Mouse (Mus musculus): ENCODE data around the gene Tsc22d3. TPM values are rescaled to one million over a fixed set of nuclear protein-coding genes. Genes with fewer than 3 reads are reported as not detected.
"Not testable (repeated sequence)": the region's sequence is repeated elsewhere in the genome, so short reads cannot be mapped to it uniquely, and the experiment has no call there.

Tsc22d3 gene
- polyA plus RNA-seq, 1 experiment from 2014 or later, result 131 TPM

DNA sequence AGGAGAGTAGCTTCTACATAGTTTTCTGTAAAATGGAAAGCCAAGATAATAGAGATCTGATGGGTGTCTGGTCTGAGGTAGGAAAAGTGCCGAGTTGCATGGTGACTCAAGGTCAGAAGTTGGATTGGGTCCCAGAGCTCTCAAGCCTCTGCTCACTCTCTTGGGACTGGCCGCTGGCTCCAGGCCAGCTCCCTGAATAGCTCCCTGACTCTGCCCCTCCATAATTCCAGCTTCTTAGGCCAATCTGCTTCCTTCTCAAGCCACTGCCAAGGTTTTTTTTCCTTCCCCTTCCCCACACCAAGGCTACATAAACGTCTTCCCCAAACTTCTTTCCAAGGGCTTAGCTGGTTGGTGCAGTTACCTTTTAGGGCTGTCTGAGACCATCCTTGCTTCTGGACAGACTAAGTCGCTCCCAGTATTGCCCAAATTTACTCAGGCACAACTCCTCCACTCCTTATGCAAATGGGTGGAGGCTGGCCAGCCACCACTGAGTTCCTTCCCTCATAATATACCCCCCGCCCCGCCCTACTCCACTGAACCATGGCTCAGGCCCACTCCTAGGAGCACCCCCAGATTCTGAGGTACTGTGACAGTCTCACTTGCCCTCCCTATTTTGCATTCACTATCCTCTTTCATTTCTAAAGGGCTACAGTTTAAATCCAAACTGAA, 42.1 kb downstream of the Tsc22d3 start:
- Histone ChIP-seq H3K4me1 (no peaks in the 10 kb centered on the region), H3K9ac (no peak overlapping the region), H3K27me3 (peaks cover 25% of the 10 kb centered on the region), H3K36me3 (no peaks in the 10 kb centered on the region), H3K4me2 (no peak overlapping the region), H3K27ac (no peak overlapping the region), H3K9me3 (no peaks in the 10 kb centered on the region), H3K4me3 (no peak overlapping the region)
- ATAC-seq (ENCODE audit: insufficient number of reproducible peaks, low FRiP score, low TSS enrichment, low read depth), result no peak
- 66% methylated on average over 6 of the region's 6 CpGs for WGBS

DNA sequence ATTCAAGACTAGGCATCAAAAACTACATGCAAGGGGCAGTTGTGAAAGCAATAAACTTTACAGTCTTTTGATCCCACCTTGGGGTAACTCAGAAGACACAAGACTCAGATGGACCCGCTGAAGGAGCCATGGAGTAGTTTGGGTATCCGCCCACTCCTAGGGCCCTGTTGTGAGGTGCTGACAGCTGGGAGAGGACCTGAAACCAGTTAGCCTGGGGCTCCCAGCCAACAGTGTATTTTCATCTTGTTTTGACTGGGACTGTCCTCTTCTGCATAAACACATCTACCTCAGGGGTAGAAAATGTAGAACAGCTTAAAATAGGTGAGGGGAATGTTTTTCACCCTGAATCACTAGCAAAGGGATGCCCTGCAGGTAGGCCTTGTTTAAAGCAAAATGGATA, 44.5 kb downstream of the Tsc22d3 start:
- H3K9ac ChIP-seq, result no peak overlapping the region
- no peak overlapping the region for H3K4me2 ChIP-seq
- H3K4me3 ChIP-seq, result no peak overlapping the region
- ATAC-seq (ENCODE audit: insufficient number of reproducible peaks, low FRiP score, low TSS enrichment, low read depth), result no peak
- no peaks in the 10 kb centered on the region for H3K36me3 ChIP-seq
- H3K9me3 ChIP-seq, result no peaks in the 10 kb centered on the region
- 60% methylated on average over 2 of the region's 2 CpGs for WGBS
- H3K4me1 ChIP-seq, result no peaks in the 10 kb centered on the region
- H3K27ac ChIP-seq, result no peak overlapping the region
- peaks cover 25% of the 10 kb centered on the region for H3K27me3 ChIP-seq

DNA sequence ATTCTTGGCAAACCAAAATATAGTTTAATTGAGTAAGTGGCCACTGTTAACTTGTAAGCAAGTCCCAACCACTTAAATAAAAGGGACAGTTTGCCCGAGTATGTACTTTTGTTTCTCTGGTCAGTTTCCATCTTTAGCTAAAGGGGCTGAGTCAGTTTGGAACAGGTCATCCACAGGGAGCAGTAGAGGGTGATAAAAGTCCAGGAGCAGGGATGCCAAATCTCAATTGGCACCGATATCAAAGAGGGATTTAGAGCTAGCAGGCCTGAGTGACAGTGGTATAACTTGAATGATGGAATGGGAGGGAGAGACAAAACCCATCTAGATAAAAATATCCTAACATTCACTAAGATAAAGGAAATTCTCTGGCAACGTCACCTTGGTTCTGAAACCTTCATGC, 45.0 kb downstream of the Tsc22d3 start:
- Histone ChIP-seq H3K4me3 (no peak overlapping the region), H3K27ac (no peak overlapping the region), H3K4me2 (no peak overlapping the region), H3K27me3 (peaks cover 25% of the 10 kb centered on the region), H3K36me3 (no peaks in the 10 kb centered on the region), H3K4me1 (no peaks in the 10 kb centered on the region), H3K9me3 (no peaks in the 10 kb centered on the region), H3K9ac (no peak overlapping the region)
- 69% methylated on average over 3 of the region's 3 CpGs for WGBS
- ATAC-seq (ENCODE audit: insufficient number of reproducible peaks, low FRiP score, low TSS enrichment, low read depth), result no peak

DNA sequence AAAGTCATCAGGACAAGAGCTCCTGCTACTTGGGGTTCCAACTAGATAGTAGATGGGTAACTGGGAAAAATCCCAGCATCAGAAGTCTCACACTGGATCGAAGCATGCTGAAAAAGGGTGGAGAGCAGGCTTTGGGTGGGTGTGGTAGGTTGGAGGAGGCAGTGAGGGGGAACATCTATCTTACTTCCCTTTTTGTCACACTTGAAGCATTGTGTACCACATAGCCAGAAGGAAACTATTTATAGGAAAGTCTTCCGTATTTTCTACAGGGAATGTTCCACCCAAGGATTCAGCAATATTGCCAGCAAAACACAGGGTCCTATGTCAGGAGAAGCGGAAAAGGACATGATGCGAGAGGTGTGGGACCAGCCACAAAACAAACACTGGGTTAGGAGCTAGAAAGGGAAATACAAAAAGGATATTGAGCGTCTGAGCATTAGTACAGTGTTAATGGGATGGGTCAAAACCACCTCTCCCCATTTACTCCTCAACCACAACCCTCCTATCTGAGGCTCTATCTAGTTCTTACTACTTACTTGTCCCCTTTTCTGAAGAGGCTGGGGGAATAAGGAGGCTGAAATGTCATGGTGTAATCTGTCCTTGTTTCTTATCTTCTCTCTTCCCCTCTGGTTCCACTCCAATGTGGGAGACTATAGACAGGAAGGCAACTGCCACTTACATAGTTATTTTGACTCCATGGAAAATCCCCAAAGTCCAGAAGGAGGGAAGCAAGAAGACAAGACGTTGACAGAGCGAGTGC, 52.6 kb downstream of the Tsc22d3 start:
- Histone ChIP-seq H3K9ac (no peak overlapping the region), H3K4me2 (no peak overlapping the region), H3K27me3 (peaks cover 32% of the 10 kb centered on the region), H3K4me1 (0 out of 2 replicates have a peak, but pooled peaks cover 2% of the 10 kb centered on the region), H3K4me3 (no peak overlapping the region), H3K27ac (no peak overlapping the region), H3K9me3 (no peaks in the 10 kb centered on the region), H3K36me3 (no peaks in the 10 kb centered on the region)
- ATAC-seq (ENCODE audit: insufficient number of reproducible peaks, low FRiP score, low TSS enrichment, low read depth), result no peak
- 73% methylated on average over 7 of the region's 7 CpGs for whole genome bisulfite sequencing

DNA sequence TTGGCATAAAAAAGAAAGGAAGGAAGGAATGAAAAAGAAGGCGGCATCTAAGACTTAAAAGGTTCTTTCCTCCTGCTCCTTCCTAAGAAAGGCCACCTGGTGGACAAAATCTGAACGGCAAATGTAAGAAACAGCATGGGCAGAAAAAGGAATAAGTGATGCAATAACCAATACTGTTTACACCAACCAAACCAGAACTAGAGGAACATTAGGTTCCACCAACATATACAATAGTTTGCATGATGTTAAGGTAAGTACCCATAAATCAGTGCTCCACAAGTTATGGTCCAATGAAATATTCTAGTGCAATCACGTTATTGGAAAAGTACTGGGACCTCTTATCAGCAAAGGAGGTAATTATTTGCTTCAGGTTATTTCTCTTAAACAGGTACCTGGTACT, 55.7 kb downstream of the Tsc22d3 start:
- no peak overlapping the region for H3K4me3 ChIP-seq
- 31% methylated on average over 3 of the region's 3 CpGs for WGBS
- no peak overlapping the region for H3K4me2 ChIP-seq
- ATAC-seq (ENCODE audit: insufficient number of reproducible peaks, low FRiP score, low TSS enrichment, low read depth), result no peak
- peaks cover 42% of the 10 kb centered on the region for H3K27me3 ChIP-seq
- no peak overlapping the region for H3K9ac ChIP-seq
- no peaks in the 10 kb centered on the region for H3K9me3 ChIP-seq
- 0 out of 2 replicates have a peak, but pooled peaks cover 5% of the 10 kb centered on the region for H3K36me3 ChIP-seq
- H3K27ac ChIP-seq, result no peak overlapping the region
- H3K4me1 ChIP-seq, result peaks cover 9% of the 10 kb centered on the region; the same call in 1 of the 2 replicates

DNA sequence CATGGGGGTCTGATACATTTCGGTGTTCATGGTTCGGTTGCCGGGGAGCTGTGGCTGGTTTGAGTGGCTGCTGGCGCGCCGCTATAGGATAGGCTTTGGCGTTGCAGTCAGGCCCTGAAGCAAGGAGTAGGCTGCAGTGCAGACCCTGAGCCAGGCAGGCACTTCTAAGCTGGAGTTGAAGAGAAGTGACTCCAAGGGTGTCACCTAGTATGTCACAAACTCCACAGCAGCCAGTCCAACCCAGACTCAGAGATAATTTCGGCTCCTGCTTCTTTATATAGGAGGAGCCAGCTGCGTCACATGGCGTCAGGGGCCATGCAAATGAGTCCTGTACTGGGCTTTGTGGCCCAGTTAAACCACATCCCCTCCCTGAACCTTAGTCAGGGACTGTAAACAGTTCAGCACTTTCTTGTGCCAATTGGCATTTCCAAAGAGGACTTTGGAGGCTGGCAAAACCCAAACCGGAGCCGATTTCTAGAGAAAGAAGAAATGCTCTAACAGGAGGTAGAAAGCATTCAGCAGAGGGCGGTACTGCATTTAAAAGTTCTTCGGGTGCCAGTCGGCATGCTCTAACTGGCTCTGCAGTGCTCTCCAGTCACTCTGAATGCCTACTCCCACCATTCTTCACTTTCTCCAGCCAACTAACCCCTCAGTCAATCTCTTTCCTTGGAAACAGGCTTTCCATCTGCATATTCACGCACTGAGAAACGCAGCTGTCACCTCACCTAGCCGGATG, 57.4 kb downstream of the Tsc22d3 start:
- WGBS, result 22% methylated on average over 18 of the region's 18 CpGs
- H3K4me1 ChIP-seq, result peaks cover 9% of the 10 kb centered on the region; the same call in 1 of the 2 replicates
- H3K9ac ChIP-seq, result peak overlapping the region; percentile 33; the same call in 1 of the 2 replicates
- peaks cover 31% of the 10 kb centered on the region for H3K27me3 ChIP-seq
- ATAC-seq (ENCODE audit: insufficient number of reproducible peaks, low FRiP score, low TSS enrichment, low read depth), result peak; percentile 72
- peak overlapping the region; percentile 89 for H3K27ac ChIP-seq
- no peaks in the 10 kb centered on the region for H3K9me3 ChIP-seq
- H3K4me3 ChIP-seq, result peak overlapping the region; percentile 48
- 0 out of 2 replicates have a peak, but pooled peaks cover 5% of the 10 kb centered on the region for H3K36me3 ChIP-seq
- peak overlapping the region; percentile 50 for H3K4me2 ChIP-seq

DNA sequence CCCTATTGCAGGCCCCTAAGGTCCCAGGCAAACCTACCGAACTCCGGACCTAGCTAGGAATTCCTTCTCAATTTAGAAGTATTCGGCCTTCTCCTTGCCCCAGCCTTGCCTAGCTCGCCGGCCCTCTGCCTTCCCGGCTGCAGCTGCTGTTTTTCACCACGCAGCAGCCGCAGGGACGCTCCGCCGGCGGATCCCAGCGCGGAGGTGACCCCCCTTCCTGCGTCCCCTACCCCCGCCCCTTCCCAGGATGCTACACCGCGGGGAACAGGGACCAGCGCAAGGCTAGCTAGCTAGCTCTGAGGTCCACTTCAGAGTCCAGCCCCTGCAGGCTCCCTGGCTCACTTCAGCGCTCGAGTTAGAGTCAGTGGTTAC, 58.0 kb downstream of the Tsc22d3 start:
- Histone ChIP-seq H3K4me2 (peak overlapping the region; percentile 50), H3K4me1 (peaks cover 9% of the 10 kb centered on the region; the same call in 1 of the 2 replicates), H3K4me3 (peak overlapping the region; percentile 48), H3K27ac (peak overlapping the region; percentile 89), H3K36me3 (0 out of 2 replicates have a peak, but pooled peaks cover 5% of the 10 kb centered on the region), H3K27me3 (peaks cover 26% of the 10 kb centered on the region), H3K9me3 (no peaks in the 10 kb centered on the region), H3K9ac (peak overlapping the region; percentile 33)
- WGBS, result 22% methylated on average over 21 of the region's 21 CpGs
- peak; percentile 72; the same call in 1 of the 2 replicates for ATAC-seq (ENCODE audit: insufficient number of reproducible peaks, low FRiP score, low TSS enrichment, low read depth)

DNA sequence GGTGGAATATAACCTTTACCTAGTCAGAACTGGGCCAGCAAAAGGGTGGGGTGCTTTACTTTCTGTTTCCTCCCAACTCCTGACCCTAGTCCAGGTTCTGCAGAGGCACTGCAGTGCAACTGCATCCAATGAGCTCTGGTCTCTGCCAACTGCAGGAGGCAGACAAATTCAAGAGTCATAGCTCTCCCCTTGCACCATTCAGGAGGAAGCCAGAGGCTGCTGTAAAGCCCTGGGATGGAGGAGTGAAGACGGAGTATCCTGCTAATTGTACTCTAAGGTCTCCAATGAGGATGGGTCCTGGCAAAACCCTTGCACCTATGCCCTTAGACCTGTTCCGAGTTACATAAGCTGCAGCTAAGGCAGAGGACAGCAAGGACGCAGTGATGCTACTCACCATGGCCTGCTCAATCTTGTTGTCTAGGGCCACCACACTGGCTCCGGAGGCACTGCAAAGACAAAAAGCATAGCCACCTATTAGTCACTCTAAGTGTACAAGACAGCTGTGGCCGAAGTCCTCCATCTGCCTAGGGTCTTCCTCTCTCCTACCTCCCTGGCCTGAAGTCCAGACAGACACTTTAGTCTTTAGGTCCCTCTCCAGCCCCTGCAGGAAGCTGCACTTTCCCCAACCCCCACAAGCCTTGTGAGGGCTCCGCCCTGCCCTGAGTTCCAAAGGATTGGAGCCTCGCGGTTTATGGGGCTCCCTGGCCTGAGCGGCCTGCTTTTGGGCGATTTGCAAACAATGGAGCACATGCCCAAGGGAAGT, 58.6 kb downstream of the Tsc22d3 start:
- H3K4me3 ChIP-seq, result peak overlapping the region; percentile 48
- ATAC-seq (ENCODE audit: insufficient number of reproducible peaks, low FRiP score, low TSS enrichment, low read depth), result peak; percentile 54; the same call in 1 of the 2 replicates
- H3K27ac ChIP-seq, result peak overlapping the region; percentile 89
- H3K36me3 ChIP-seq, result 0 out of 2 replicates have a peak, but pooled peaks cover 5% of the 10 kb centered on the region
- no peaks in the 10 kb centered on the region for H3K9me3 ChIP-seq
- H3K4me2 ChIP-seq, result peak overlapping the region; percentile 50
- H3K27me3 ChIP-seq, result peaks cover 21% of the 10 kb centered on the region
- H3K9ac ChIP-seq, result peak overlapping the region; percentile 33
- H3K4me1 ChIP-seq, result peaks cover 9% of the 10 kb centered on the region; the same call in 1 of the 2 replicates
- 18% methylated on average over 10 of the region's 10 CpGs for WGBS

DNA sequence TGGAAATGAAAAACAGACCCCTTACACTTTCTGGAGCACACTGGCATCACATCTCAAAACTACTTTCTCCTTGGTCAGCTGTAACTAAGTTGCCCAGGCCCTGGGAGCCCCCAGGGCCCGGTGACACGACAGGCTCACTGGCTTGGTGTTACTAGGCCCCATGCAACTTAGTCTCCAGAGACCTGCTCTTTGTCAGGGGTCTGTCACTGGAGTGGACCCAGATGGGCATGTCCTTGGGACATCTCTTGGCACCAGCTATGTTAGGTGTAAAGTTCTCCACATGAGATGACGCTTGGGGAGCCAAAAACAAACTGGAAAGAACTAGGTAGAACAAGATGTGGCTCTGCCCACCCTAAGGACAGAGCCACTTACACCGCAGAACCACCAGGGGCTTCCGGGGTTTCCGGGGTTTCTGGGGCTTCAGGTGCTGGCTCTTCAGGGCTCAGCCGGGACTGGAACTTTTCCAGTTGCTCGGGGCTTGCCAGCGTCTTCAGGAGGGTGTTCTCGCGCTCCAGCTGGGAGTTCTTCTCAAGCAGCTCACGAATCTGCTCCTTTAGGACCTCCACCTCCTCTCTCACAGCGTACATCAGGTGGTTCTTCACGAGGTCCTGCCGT, 59.9 kb downstream of the Tsc22d3 start:
- Histone ChIP-seq H3K4me3 (no peak overlapping the region), H3K27ac (no peak overlapping the region), H3K4me2 (peak overlapping the region; percentile 50; the same call in 1 of the 2 replicates), H3K9ac (no peak overlapping the region), H3K9me3 (no peaks in the 10 kb centered on the region), H3K36me3 (0 out of 2 replicates have a peak, but pooled peaks cover 5% of the 10 kb centered on the region), H3K4me1 (peaks cover 9% of the 10 kb centered on the region; the same call in 1 of the 2 replicates), H3K27me3 (peaks cover 24% of the 10 kb centered on the region)
- WGBS, result 76% methylated on average over 15 of the region's 15 CpGs
- ATAC-seq (ENCODE audit: insufficient number of reproducible peaks, low FRiP score, low TSS enrichment, low read depth), result no peak

DNA sequence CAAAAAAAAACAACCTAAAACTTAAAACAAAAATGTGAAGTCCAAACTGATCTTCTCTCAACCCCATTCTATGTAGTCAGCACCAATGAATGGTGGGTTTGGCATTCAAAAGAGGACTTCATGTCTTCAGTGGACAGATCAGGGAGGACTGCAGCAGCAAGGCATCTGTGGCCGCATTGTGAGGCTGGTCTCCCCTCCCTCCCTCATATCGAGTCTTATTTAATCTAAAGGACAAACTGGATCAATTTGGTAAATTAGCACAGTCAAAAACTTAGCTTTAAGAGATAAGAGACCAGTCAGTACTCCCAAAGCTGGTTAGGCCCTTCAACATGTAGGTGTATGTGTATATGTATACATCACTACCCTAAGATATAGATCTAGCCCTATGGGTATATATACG, 60.6 kb downstream of the Tsc22d3 start:
- ATAC-seq (ENCODE audit: insufficient number of reproducible peaks, low FRiP score, low TSS enrichment, low read depth); H3K36me3 ChIP-seq; H3K9ac ChIP-seq; H3K4me3 ChIP-seq; H3K4me2 ChIP-seq; H3K9me3 ChIP-seq; H3K27ac ChIP-seq; H3K4me1 ChIP-seq: not testable (repeated sequence)
- 88% methylated on average over 3 of the region's 3 CpGs for WGBS
- H3K27me3 ChIP-seq, result peaks cover 30% of the 10 kb centered on the region

Data from limb, embryonic 15.5 days (tissue).